Mouse (Mus musculus): ENCODE measurements around the gene Gpn2. TPM values are rescaled to one million over a fixed set of nuclear protein-coding genes. Genes with fewer than 3 reads are reported as not detected.

Gpn2 gene
- total and polyA plus RNA-seq, 3 experiments: 35.9 to 36.8 (median 36.2) TPM

- TF ChIP-seq JUND (conservative IDR thresholded peaks at IDR 0.05; ENCODE audit: low read depth, low read length): no peak
- TF ChIP-seq KAT2A (IDR thresholded peaks at IDR 0.05; ENCODE audit: insufficient replicate concordance, low read length): no peak
- TF ChIP-seq BHLHE40 (IDR thresholded peaks at IDR 0.05; ENCODE audit: low read depth, low read length): no peak
Observed at GRCm38 (mm10) chr4:133627039-133627438, 42.9 kb downstream of the Gpn2 start (continued).

- no peak overlapping the region for H3K27ac ChIP-seq (ENCODE audit: insufficient read depth, low read depth)
- no peak for DNase-seq (ENCODE audit: extremely low read depth)
- peaks cover 18 to 61% of the 10 kb centered on the region in 2 experiments for H3K36me3 ChIP-seq (replicated peaks in 1 of 2; ENCODE audit: control insufficient read depth in 1 of 2, insufficient read depth in 1 of 2, low read length in 1 of 2)
- TF ChIP-seq JUN (IDR thresholded peaks at IDR 0.05; ENCODE audit: insufficient read depth, low read depth, low read length): no peak
- no peak for TF ChIP-seq ELF1 (IDR thresholded peaks at IDR 0.05; ENCODE audit: low read depth, low read length)
- no peak for TF ChIP-seq NRF1 (IDR thresholded peaks at IDR 0.05; ENCODE audit: low read depth, low read length)
- no peak for TF ChIP-seq ZKSCAN1 (IDR thresholded peaks at IDR 0.05; ENCODE audit: borderline replicate concordance, low read depth, low read length)
- no peak overlapping the region for H3K9ac ChIP-seq (ENCODE audit: insufficient read depth, low read depth)
- no peaks in the 10 kb centered on the region for H3K27me3 ChIP-seq (replicated peaks)
- in situ Hi-C loops (cut with MboI; ENCODE audit: low pct_ligation_motif_present, low pct_unique_long_range_greater_than_20kb, low sequenced_read_pairs) (no loop called here), dilution Hi-C loops (cut with MboI; ENCODE audit: extremely low pct_ligation_motif_present, extremely low pct_unique_long_range_greater_than_20kb, low sequenced_read_pairs) (no loop called here)
- peaks cover 22 to 73% of the 10 kb centered on the region in 2 experiments for H3K4me1 ChIP-seq (ENCODE audit: control insufficient read depth in 1 of 2, insufficient read depth in 2 of 2)
- H3K79me2 ChIP-seq (replicated peaks; ENCODE audit: control insufficient read depth, extremely low read depth, insufficient read depth, poor library complexity, severe bottlenecking): peaks cover 46% of the 10 kb centered on the region
- H3K9me3 ChIP-seq (replicated peaks; ENCODE audit: low read length): no peaks in the 10 kb centered on the region
- H3K4me2 ChIP-seq (ENCODE audit: insufficient read depth, low read depth, poor library complexity, severe bottlenecking): no peak overlapping the region
- H3K4me3 ChIP-seq (replicated peaks in 1 of 3; ENCODE audit: low read depth in 2 of 3, low read length in 2 of 3, poor library complexity in 1 of 3): no peak overlapping the region
Observed at GRCm38 (mm10) chr4:133628517-133628916, 44.4 kb downstream of the Gpn2 start.

GRCm38 (mm10) chr4:133629191-133629590, 45.0 kb downstream of the Gpn2 start:
- no peak overlapping the region for H3K27ac ChIP-seq (ENCODE audit: insufficient read depth, low read depth)

More at GRCm38 (mm10) chr4:133629191-133629590, 45.0 kb downstream of the Gpn2 start:
- Histone ChIP-seq H3K4me3 (replicated peaks in 1 of 3; ENCODE audit: low read depth in 2 of 3, low read length in 2 of 3, poor library complexity in 1 of 3) (no peak overlapping the region), H3K27me3 (replicated peaks) (no peaks in the 10 kb centered on the region), H3K9me3 (replicated peaks; ENCODE audit: low read length) (no peaks in the 10 kb centered on the region), H3K9ac (ENCODE audit: insufficient read depth, low read depth) (no peak overlapping the region), H3K79me2 (replicated peaks; ENCODE audit: control insufficient read depth, extremely low read depth, insufficient read depth, poor library complexity, severe bottlenecking) (peaks cover 46% of the 10 kb centered on the region), H3K4me2 (ENCODE audit: insufficient read depth, low read depth, poor library complexity, severe bottlenecking) (no peak overlapping the region), H3K4me1 (ENCODE audit: control insufficient read depth in 1 of 2, insufficient read depth in 2 of 2) (peaks cover 19 to 73% of the 10 kb centered on the region in 2 experiments), H3K36me3 (replicated peaks in 1 of 2; ENCODE audit: control insufficient read depth in 1 of 2, insufficient read depth in 1 of 2, low read length in 1 of 2) (peaks cover 18 to 55% of the 10 kb centered on the region in 2 experiments)
- in situ Hi-C loops (cut with MboI; ENCODE audit: low pct_ligation_motif_present, low pct_unique_long_range_greater_than_20kb, low sequenced_read_pairs): no loop called here
- TF ChIP-seq POLR2A (IDR thresholded peaks at IDR 0.05; ENCODE audit: low read depth, low read length) (no peak), ZNF384 (IDR thresholded peaks at IDR 0.05; ENCODE audit: low read depth, low read length) (no peak), PAX5 (IDR thresholded peaks at IDR 0.05; ENCODE audit: low read length) (no peak), MYC (IDR thresholded peaks at IDR 0.05; ENCODE audit: low read depth, low read length) (no peak), MXI1 (IDR thresholded peaks at IDR 0.05; ENCODE audit: low read depth, low read length) (no peak), ZKSCAN1 (IDR thresholded peaks at IDR 0.05; ENCODE audit: borderline replicate concordance, low read depth, low read length) (no peak), SIN3A (IDR thresholded peaks at IDR 0.05; ENCODE audit: low read length) (no peak), RAD21 (IDR thresholded peaks at IDR 0.05; ENCODE audit: low read depth, low read length) (no peak), TCF12 (IDR thresholded peaks at IDR 0.05; ENCODE audit: low read depth, low read length) (no peak), MEF2A (IDR thresholded peaks at IDR 0.05; ENCODE audit: borderline replicate concordance, low read depth, low read length) (no peak), BHLHE40 (IDR thresholded peaks at IDR 0.05; ENCODE audit: low read depth, low read length) (no peak), GABPA (IDR thresholded peaks at IDR 0.05; ENCODE audit: insufficient replicate concordance, low read depth, low read length) (no peak), UBTF (IDR thresholded peaks at IDR 0.05; ENCODE audit: low read depth, low read length) (no peak), SMC3 (IDR thresholded peaks at IDR 0.05; ENCODE audit: low read depth, low read length) (no peak), CHD1 (IDR thresholded peaks at IDR 0.05; ENCODE audit: low read depth, low read length) (no peak), MAZ (IDR thresholded peaks at IDR 0.05; ENCODE audit: low read depth, low read length) (no peak), CTCF (conservative IDR thresholded peaks at IDR 0.05 in 1 of 2, IDR thresholded peaks at IDR 0.05 in 1 of 2; ENCODE audit: low read depth in 2 of 2, low read length in 2 of 2) (no peak), POLR2AphosphoS2 (IDR thresholded peaks at IDR 0.05; ENCODE audit: low read depth, low read length) (no peak)
- no peak for DNase-seq (ENCODE audit: extremely low read depth)
- dilution Hi-C loops (cut with MboI; ENCODE audit: extremely low pct_ligation_motif_present, extremely low pct_unique_long_range_greater_than_20kb, low sequenced_read_pairs): no loop called here
